Mouse (Mus musculus): Measurements from ENCODE around the gene Rmnd5b. TPM values are rescaled to one million over a fixed set of nuclear protein-coding genes. Genes with fewer than 3 reads are reported as not detected.

Gene Rmnd5b
- polyA plus RNA-seq, 1 experiment from 2014 or later = 34.2 TPM

DNA sequence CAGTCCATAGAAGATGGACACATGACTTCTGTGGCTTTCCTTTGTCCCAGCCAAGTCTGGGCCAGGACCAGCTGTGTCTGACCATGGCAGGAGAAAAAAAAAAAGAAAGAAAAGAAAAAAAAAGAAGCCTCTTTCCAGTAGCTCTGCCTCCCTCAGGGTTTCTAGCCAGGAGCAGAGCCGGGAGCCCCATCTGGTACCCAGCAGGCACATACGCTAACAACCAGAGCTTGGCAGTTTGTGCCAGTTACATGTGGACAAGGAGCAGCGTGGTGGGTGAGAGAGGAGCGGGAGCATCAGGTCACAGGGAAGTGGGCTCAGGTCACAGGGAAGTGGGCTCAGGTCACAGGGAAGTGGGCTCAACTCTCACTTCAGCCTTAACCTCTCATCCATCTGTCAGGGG lies 59.2 kb downstream of the Rmnd5b start:
- 89% methylated on average over 4 of the region's 4 CpGs for WGBS
- Histone ChIP-seq H3K4me3 (ENCODE audit: low read depth, low read length) (no peak overlapping the region), H3K4me1 (replicated peaks; ENCODE audit: control insufficient read depth, insufficient read depth, low read length) (no peaks in the 10 kb centered on the region), H3K27ac (ENCODE audit: low read depth, low read length) (no peak overlapping the region), H3K27me3 (replicated peaks; ENCODE audit: control insufficient read depth, insufficient read depth, low read length) (no peaks in the 10 kb centered on the region), H3K9ac (ENCODE audit: low read depth, low read length) (no peak overlapping the region), H3K9me3 (ENCODE audit: control insufficient read depth) (no peaks in the 10 kb centered on the region), H3K36me3 (ENCODE audit: control insufficient read depth, insufficient read depth) (no peaks in the 10 kb centered on the region), H3K4me2 (replicated peaks; ENCODE audit: low read depth) (no peak overlapping the region)
- no peak for TF ChIP-seq CTCF (IDR thresholded peaks at IDR 0.05; ENCODE audit: low read depth)
- ATAC-seq = no peak

Other genes starting within 250 kb of the Rmnd5b start
- gene Phykpl, start 51.1 kb downstream of the Rmnd5b start, polyA plus RNA-seq (2015; fragmentation: Nextera tagmentation; extraction: Ambion mirVana) = 22.7 and 24.2 TPM in 2 replicates
- 181 and 191 TPM in 2 replicates for gene Hnrnpab, start 29.0 kb downstream of the Rmnd5b start, polyA plus RNA-seq (2015; fragmentation: Nextera tagmentation; extraction: Ambion mirVana)
- 98.2 and 101 TPM in 2 replicates for gene Nhp2, start 16.2 kb downstream of the Rmnd5b start, polyA plus RNA-seq (2015; fragmentation: Nextera tagmentation; extraction: Ambion mirVana)
- gene N4bp3, start 14.9 kb upstream of the Rmnd5b start, polyA plus RNA-seq (2015; fragmentation: Nextera tagmentation; extraction: Ambion mirVana) = 8.5 and 8.8 TPM in 2 replicates
- 1.1 and 1.3 TPM in 2 replicates for gene D930048N14Rik, start 15.1 kb upstream of the Rmnd5b start, polyA plus RNA-seq (2015; fragmentation: Nextera tagmentation; extraction: Ambion mirVana)
- gene 0610009B22Rik, start 53.0 kb upstream of the Rmnd5b start, polyA plus RNA-seq (2015; fragmentation: Nextera tagmentation; extraction: Ambion mirVana) = 110 and 113 TPM in 2 replicates
- 47.1 and 49.1 TPM in 2 replicates for gene Sec24a, start 127.7 kb upstream of the Rmnd5b start, polyA plus RNA-seq (2015; fragmentation: Nextera tagmentation; extraction: Ambion mirVana)
- gene Sar1b, start 127.8 kb upstream of the Rmnd5b start, polyA plus RNA-seq (2015; fragmentation: Nextera tagmentation; extraction: Ambion mirVana) = 442 and 470 TPM in 2 replicates
- gene Jade2, start 221.8 kb upstream of the Rmnd5b start, polyA plus RNA-seq (2015; fragmentation: Nextera tagmentation; extraction: Ambion mirVana) = 1.7 and 2.1 TPM in 2 replicates